Mouse (Mus musculus) ovary, postnatal 36 days (tissue): ENCODE measurements around the gene C9orf72.

Experiments
- DNase-seq: peaks from one replicate; pipeline ENCODE4 v3.0.0; 2022; ENCODE audit warnings: low spot score, mixed read lengths

Gene C9orf72

GRCm38 (mm10) chr4:35177926-35178645, 47.9 kb downstream of the C9orf72 start:
- DNase-seq, result no peak

- no peak for DNase-seq
These were observed 50.4 kb downstream of the C9orf72 start for GRCm38 (mm10) chr4:35175566-35175965.

GRCm38 (mm10) chr4:35173551-35173950, 52.4 kb downstream of the C9orf72 start:
- no peak for DNase-seq

DNA sequence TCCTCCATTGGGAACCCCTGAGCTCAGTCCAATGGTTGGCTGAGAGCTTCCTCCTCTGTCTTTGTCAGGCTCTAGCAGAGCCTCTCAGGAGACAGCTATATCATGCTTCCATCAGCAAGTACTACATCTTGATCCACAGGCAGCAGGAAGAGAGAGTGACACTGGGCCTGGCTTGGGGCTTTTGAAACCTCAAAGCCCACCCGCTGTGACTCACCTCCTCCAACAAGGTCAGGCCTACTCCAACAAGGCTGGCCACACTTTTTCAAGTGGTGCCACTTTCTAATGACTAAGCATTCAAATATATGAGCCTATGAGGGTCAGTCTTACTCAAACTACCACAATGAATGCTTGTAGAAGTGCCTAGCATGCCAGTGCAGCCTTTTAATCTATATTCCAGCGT, 53.5 kb downstream of the C9orf72 start:
- DNase-seq, result no peak

DNA sequence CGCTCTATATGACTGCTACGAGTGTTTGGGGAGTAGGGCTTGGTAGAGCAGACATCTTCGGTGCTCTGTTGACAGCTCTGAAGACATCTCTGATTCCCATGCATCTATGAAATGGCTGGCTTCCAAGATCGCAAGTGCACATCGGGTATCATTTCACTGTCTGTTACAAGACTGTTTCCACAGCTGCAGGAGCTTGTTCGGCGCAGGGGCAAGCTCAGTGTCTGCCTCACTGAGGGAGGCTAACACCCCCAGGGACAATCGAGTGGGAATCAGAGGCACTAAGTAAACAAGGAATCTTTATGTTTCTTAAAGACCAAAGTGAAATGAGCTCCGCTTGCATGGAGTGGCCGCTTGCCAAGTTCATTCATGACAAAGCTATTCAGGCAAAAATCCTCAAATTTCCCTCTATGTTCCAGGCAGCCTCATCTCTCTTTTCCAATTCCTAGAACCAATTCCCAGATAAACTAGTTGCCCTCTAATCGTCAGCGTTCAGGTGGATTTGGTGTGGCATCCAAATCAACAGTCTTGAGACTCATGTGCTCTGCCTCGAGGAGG, 56.3 kb downstream of the C9orf72 start:
- DNase-seq, result no peak

DNA sequence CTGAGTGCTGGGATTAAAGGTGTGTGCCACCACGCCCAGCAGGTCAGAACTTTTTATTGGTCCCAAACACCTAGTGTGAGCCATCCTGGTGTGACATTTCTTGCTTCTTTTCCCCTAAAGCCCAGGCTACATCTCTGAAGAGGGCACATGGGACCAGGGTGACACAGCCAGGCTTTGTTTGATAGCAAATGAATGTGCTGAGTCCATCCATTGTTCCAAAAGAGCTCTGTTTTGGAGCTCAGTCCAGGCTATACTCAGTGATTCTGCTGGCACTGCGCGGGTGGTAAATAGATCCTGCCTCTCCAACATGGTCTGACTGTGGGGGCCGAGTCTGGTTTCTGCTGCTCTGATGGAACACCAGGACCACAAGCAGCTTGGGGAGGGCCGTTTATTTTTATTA, 58.1 kb downstream of the C9orf72 start:
- no peak for DNase-seq

- DNase-seq, result no peak
These were observed 60.0 kb downstream of the C9orf72 start for GRCm38 (mm10) chr4:35165947-35166346.

DNA sequence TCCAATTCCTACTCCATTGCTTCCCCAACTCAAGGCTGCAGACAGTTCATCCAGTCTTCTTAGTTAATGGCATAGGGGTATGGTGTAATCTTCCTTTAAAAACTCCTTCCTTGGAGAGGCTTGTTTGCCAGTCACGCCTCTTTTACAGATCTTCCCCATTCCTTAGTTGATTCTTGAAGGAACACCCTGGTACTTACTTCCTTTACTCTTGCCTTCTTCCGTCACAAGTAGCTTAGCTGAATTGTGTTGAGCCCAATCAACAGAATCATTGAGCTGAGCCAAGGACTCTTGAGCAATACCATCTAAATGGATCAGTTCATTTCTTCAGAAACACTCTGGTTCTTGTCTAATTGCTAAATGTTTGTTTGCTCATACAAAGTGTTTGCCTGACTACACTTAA, 60.7 kb downstream of the C9orf72 start:
- DNase-seq, result no peak

- DNase-seq, result no peak
These were observed 68.2 kb downstream of the C9orf72 start for GRCm38 (mm10) chr4:35157815-35158214.

DNA sequence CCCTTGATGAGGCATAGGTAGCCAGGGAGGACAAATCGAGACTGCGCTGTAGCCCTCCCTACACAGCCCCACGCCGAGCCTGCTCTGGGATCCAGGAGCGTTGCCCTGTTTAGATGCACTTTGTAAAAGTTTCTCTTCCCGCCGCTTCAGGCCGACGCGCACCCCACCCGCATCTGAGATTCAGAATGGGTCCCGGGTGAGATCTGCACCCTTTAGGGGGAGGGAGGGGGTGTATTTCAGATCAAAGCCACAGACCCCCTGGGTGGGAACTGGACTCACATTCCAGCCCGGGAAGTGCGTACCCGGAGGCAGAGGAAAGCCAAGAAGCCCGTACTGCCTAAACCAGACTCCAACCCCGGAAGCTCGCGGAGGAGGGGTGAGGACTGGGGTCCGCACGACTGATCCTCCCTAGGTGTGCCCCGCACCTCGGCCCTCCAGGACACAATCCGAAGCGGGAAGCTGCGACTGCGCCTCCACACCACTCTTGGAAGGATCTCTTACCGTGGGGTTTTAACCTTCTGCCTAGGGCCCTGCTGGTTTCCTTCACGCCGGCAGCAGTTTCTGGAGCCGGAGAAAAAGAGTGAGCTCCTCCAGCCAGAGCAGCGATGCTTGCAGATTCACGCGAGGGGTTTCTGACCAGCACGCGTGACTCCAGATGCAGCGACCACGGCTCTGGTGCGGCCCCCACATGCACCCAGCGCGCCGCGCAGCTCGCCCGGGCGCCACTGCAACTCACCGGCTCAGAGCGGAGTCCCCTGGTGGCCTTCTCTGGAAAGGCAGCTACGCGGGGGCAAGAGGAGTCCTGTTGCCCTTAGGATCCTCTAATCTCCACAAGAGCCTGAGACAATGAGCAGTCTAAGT, 69.0 kb downstream of the C9orf72 start, which contains the start of gene Mob3b:
Gene Mob3b, minus strand, starts transcription at position 734 of the 861 bp plus-strand sequence.
- peak; percentile 88 for DNase-seq

- peak; percentile 68 for DNase-seq
These were observed 69.8 kb downstream of the C9orf72 start for GRCm38 (mm10) chr4:35156149-35156611.

DNA sequence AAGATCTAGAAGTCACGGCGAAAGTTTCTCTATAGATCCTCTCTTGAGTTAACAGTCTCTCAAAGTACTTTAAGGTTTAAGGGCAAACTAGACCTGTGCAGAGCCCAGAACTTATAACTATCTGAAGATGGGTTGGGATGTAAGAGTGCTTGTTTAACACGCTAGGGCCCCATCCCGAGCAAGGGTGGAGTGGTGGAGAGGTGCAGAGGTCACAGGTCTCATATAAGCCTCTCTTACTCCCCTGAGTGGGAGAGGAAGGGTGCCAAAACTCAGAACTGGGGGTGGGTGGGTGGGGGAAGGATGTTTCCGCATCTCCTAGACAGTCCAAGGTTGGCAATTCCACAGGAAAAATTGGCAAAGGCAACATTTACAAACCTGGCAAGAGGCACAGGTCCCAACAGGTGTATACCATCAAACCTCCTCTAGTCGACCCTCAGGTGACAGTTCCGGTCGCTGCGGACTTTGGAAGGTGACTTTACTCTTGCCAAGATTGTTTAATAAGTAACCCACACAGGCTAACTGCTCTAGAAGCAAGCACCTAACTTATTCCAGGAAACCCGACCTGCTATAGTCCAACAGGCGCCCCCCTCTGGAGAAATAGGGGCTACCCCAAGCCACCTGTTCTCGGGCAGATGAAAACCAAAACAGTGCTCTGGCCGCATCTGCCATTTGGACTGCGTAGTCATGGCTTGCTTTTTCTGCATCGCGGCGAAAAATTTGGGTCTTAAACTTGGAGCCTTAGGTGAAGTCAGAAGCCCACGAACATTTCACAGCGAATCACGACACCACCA, 70.6 kb downstream of the C9orf72 start:
- peak; percentile 51 for DNase-seq

DNA sequence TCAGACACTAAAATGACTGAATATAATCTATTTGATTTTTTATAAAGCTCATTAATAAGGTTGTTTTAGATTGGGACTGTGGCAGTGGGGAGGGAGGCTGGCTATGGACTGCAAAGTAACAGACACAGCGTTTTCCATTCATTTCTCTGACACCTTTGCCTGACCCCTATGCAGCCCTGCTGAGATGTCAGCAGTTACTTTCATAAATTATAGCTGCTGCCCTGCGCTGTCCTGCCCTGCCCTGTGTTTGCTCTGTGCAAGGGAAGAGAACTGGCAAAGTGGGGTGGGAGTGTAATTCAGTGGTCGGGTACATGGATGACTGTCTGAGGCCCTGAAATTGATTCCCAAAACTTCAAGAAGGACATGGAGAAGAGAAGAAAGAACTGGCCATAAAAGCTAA, 71.9 kb downstream of the C9orf72 start:
- no peak for DNase-seq

GRCm38 (mm10) chr4:35151756-35152155, 74.2 kb downstream of the C9orf72 start, which contains the start of gene Ifnk:
Gene Ifnk (plus strand): TSS chr4:35152056.
- no peak for DNase-seq

- DNase-seq, result no peak
These were observed 75.3 kb downstream of the C9orf72 start for GRCm38 (mm10) chr4:35150706-35151105.

DNA sequence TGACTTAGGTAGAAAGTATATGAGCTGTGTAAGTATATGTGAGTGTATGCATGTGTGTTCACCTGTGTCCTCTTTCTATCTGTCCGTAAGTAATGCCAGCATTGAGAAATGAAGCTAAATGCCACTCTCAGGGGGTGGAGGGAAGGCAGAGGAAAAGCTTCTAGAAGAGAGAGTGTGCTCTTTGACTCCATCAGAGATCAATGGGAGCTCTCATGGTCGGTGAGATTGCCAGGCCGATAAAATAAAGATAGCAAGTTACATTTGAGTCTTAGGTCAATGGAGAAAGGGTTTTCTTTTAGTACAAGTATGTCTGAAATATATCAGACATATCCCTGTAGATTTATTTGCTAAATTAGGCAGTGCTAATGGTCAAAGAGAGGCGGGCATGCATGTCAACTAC, 77.6 kb downstream of the C9orf72 start:
- DNase-seq, result no peak

DNA sequence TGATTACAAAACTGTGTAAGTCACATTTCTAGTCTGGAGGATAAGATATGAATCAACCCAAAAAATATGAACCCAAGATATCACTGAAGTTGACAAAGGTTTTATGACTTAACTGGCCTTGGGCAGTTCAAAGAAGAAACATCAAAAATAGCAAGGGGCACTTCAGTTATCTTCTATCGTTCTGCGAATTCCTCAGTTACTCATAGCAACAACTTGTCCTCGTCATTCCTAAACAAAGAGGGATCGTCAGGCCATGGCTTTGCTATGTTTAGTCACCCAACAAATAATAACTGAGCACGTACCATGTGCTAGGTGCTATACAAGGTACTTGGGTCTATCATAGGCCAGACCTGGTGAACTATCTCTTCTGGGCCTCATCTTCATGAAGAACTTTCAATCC, 79.4 kb downstream of the C9orf72 start:
- no peak for DNase-seq

DNA sequence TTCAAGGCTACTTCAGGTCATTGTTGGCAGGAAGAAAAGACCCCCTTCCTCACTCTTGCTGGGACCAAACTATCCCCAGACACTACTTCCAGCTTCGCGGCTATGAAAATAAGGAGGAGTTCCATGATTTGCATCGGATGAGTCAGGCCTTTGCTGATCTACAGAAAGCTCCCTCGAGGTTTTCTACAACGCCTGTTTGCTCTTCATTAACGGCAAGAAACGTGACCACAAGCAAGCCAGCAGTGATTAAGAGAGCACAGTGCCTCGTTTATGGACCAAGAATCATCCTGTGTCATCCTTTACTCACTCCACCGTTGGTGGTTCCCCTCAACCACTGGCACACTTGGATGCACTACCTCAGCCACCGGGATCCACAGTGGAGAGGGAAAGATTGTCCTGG, 80.2 kb downstream of the C9orf72 start:
- no peak for DNase-seq

- no peak for DNase-seq
These were observed 82.4 kb downstream of the C9orf72 start for GRCm38 (mm10) chr4:35143472-35144102.
